Mouse (Mus musculus): ENCODE measurements around the gene Sox6. TPM values are rescaled to one million over a fixed set of nuclear protein-coding genes. Genes with fewer than 3 reads are reported as not detected.

The Sox6 gene
- polyA plus RNA-seq, 1 experiment from 2014 or later = 51.2 TPM

GRCm38 (mm10) chr7:115953046-115953445 is 85.5 kb downstream of the Sox6 start:
- H3K4me1 ChIP-seq (ENCODE audit: control insufficient read depth, insufficient read depth, low read length) = no peaks in the 10 kb centered on the region
- 83% methylated on average over 3 of the region's 3 CpGs for WGBS
- H3K9ac ChIP-seq (replicated peaks; ENCODE audit: low read depth, low read length) = no peak overlapping the region
- H3K4me3 ChIP-seq (ENCODE audit: low read depth, low read length) = no peak overlapping the region
- H3K4me2 ChIP-seq (ENCODE audit: low read depth, low read length) = no peak overlapping the region
- H3K27me3 ChIP-seq (ENCODE audit: control insufficient read depth, insufficient read depth, low read length) = no peaks in the 10 kb centered on the region
- ATAC-seq (ENCODE audit: low read depth) = no peak
- no peak overlapping the region for H3K27ac ChIP-seq (ENCODE audit: low read depth, low read length)
- H3K9me3 ChIP-seq (ENCODE audit: control insufficient read depth, low read length) = no peaks in the 10 kb centered on the region
- no peaks in the 10 kb centered on the region for H3K36me3 ChIP-seq (ENCODE audit: control insufficient read depth, insufficient read depth, low read length)

- no peaks in the 10 kb centered on the region for H3K9me3 ChIP-seq (ENCODE audit: control insufficient read depth, low read length)
- no peak overlapping the region for H3K4me3 ChIP-seq (ENCODE audit: low read depth, low read length)
- H3K36me3 ChIP-seq (ENCODE audit: control insufficient read depth, insufficient read depth, low read length) = no peaks in the 10 kb centered on the region
- 65% methylated on average over 3 of the region's 3 CpGs for WGBS
- H3K4me2 ChIP-seq (ENCODE audit: low read depth, low read length) = no peak overlapping the region
- H3K27ac ChIP-seq (ENCODE audit: low read depth, low read length) = no peak overlapping the region
- H3K27me3 ChIP-seq (ENCODE audit: control insufficient read depth, insufficient read depth, low read length) = no peaks in the 10 kb centered on the region
- H3K9ac ChIP-seq (replicated peaks; ENCODE audit: low read depth, low read length) = no peak overlapping the region
- H3K4me1 ChIP-seq (ENCODE audit: control insufficient read depth, insufficient read depth, low read length) = no peaks in the 10 kb centered on the region
- ATAC-seq (ENCODE audit: low read depth) = no peak
These were observed 86.4 kb downstream of the Sox6 start for GRCm38 (mm10) chr7:115952235-115952634.

- Histone ChIP-seq H3K4me2 (ENCODE audit: low read depth, low read length) (no peak overlapping the region), H3K4me1 (ENCODE audit: control insufficient read depth, insufficient read depth, low read length) (no peaks in the 10 kb centered on the region), H3K4me3 (ENCODE audit: low read depth, low read length) (no peak overlapping the region), H3K9ac (replicated peaks; ENCODE audit: low read depth, low read length) (no peak overlapping the region), H3K36me3 (ENCODE audit: control insufficient read depth, insufficient read depth, low read length) (no peaks in the 10 kb centered on the region), H3K27me3 (ENCODE audit: control insufficient read depth, insufficient read depth, low read length) (no peaks in the 10 kb centered on the region), H3K27ac (ENCODE audit: low read depth, low read length) (no peak overlapping the region), H3K9me3 (ENCODE audit: control insufficient read depth, low read length) (no peaks in the 10 kb centered on the region)
- 80% methylated on average over 4 of the region's 4 CpGs for WGBS
- ATAC-seq (ENCODE audit: low read depth) = no peak
These were observed 86.9 kb downstream of the Sox6 start for GRCm38 (mm10) chr7:115951689-115952088.

- Histone ChIP-seq H3K4me1 (ENCODE audit: control insufficient read depth, insufficient read depth, low read length) (no peaks in the 10 kb centered on the region), H3K4me3 (ENCODE audit: low read depth, low read length) (no peak overlapping the region), H3K27me3 (ENCODE audit: control insufficient read depth, insufficient read depth, low read length) (no peaks in the 10 kb centered on the region), H3K27ac (ENCODE audit: low read depth, low read length) (no peak overlapping the region), H3K9ac (replicated peaks; ENCODE audit: low read depth, low read length) (no peak overlapping the region), H3K36me3 (ENCODE audit: control insufficient read depth, insufficient read depth, low read length) (no peaks in the 10 kb centered on the region), H3K4me2 (ENCODE audit: low read depth, low read length) (no peak overlapping the region), H3K9me3 (ENCODE audit: control insufficient read depth, low read length) (no peaks in the 10 kb centered on the region)
- 46% methylated on average over 2 of the region's 2 CpGs for whole genome bisulfite sequencing
- no peak for ATAC-seq (ENCODE audit: low read depth)
These were observed 90.7 kb downstream of the Sox6 start for GRCm38 (mm10) chr7:115947916-115948315.

GRCm38 (mm10) chr7:115946559-115946958 is 92.0 kb downstream of the Sox6 start:
- no peak overlapping the region for H3K9ac ChIP-seq (replicated peaks; ENCODE audit: low read depth, low read length)
- 89% methylated on average over 12 of the region's 12 CpGs for WGBS

GRCm38 (mm10) chr7:115945516-115945915 is 93.1 kb downstream of the Sox6 start:
- Histone ChIP-seq H3K4me2 (ENCODE audit: low read depth, low read length) (no peak overlapping the region), H3K9me3 (ENCODE audit: control insufficient read depth, low read length) (no peaks in the 10 kb centered on the region), H3K27ac (ENCODE audit: low read depth, low read length) (no peak overlapping the region), H3K4me1 (ENCODE audit: control insufficient read depth, insufficient read depth, low read length) (no peaks in the 10 kb centered on the region), H3K36me3 (ENCODE audit: control insufficient read depth, insufficient read depth, low read length) (no peaks in the 10 kb centered on the region), H3K27me3 (ENCODE audit: control insufficient read depth, insufficient read depth, low read length) (no peaks in the 10 kb centered on the region), H3K4me3 (ENCODE audit: low read depth, low read length) (no peak overlapping the region), H3K9ac (replicated peaks; ENCODE audit: low read depth, low read length) (no peak overlapping the region)
- WGBS = 84% methylated on average over 4 of the region's 4 CpGs
- ATAC-seq (ENCODE audit: low read depth) = no peak

More at GRCm38 (mm10) chr7:115946559-115946958, 92.0 kb downstream of the Sox6 start:
- no peak overlapping the region for H3K4me3 ChIP-seq (ENCODE audit: low read depth, low read length)
- no peaks in the 10 kb centered on the region for H3K9me3 ChIP-seq (ENCODE audit: control insufficient read depth, low read length)
- no peak overlapping the region for H3K27ac ChIP-seq (ENCODE audit: low read depth, low read length)
- H3K4me1 ChIP-seq (ENCODE audit: control insufficient read depth, insufficient read depth, low read length) = no peaks in the 10 kb centered on the region
- no peak overlapping the region for H3K4me2 ChIP-seq (ENCODE audit: low read depth, low read length)
- H3K27me3 ChIP-seq (ENCODE audit: control insufficient read depth, insufficient read depth, low read length) = no peaks in the 10 kb centered on the region
- ATAC-seq (ENCODE audit: low read depth) = no peak
- H3K36me3 ChIP-seq (ENCODE audit: control insufficient read depth, insufficient read depth, low read length) = no peaks in the 10 kb centered on the region

GRCm38 (mm10) chr7:115944250-115944649 is 94.3 kb downstream of the Sox6 start:
- Histone ChIP-seq H3K27me3 (ENCODE audit: control insufficient read depth, insufficient read depth, low read length) (no peaks in the 10 kb centered on the region), H3K27ac (ENCODE audit: low read depth, low read length) (no peak overlapping the region), H3K9ac (replicated peaks; ENCODE audit: low read depth, low read length) (no peak overlapping the region), H3K4me3 (ENCODE audit: low read depth, low read length) (no peak overlapping the region), H3K36me3 (ENCODE audit: control insufficient read depth, insufficient read depth, low read length) (no peaks in the 10 kb centered on the region), H3K9me3 (ENCODE audit: control insufficient read depth, low read length) (no peaks in the 10 kb centered on the region), H3K4me1 (ENCODE audit: control insufficient read depth, insufficient read depth, low read length) (no peaks in the 10 kb centered on the region), H3K4me2 (ENCODE audit: low read depth, low read length) (no peak overlapping the region)
- ATAC-seq (ENCODE audit: low read depth) = no peak
- 40% methylated on average over 5 of the region's 5 CpGs for WGBS

GRCm38 (mm10) chr7:115941766-115942165 is 96.8 kb downstream of the Sox6 start:
- Histone ChIP-seq H3K4me2 (ENCODE audit: low read depth, low read length) (no peak overlapping the region), H3K4me3 (ENCODE audit: low read depth, low read length) (no peak overlapping the region), H3K9ac (replicated peaks; ENCODE audit: low read depth, low read length) (no peak overlapping the region), H3K36me3 (ENCODE audit: control insufficient read depth, insufficient read depth, low read length) (no peaks in the 10 kb centered on the region), H3K9me3 (ENCODE audit: control insufficient read depth, low read length) (no peaks in the 10 kb centered on the region), H3K27ac (ENCODE audit: low read depth, low read length) (no peak overlapping the region), H3K27me3 (ENCODE audit: control insufficient read depth, insufficient read depth, low read length) (no peaks in the 10 kb centered on the region), H3K4me1 (ENCODE audit: control insufficient read depth, insufficient read depth, low read length) (no peaks in the 10 kb centered on the region)
- ATAC-seq (ENCODE audit: low read depth) = no peak
- WGBS = 36% methylated on average over 6 of the region's 6 CpGs

- Histone ChIP-seq H3K36me3 (ENCODE audit: control insufficient read depth, insufficient read depth, low read length) (no peaks in the 10 kb centered on the region), H3K4me3 (ENCODE audit: low read depth, low read length) (no peak overlapping the region), H3K27ac (ENCODE audit: low read depth, low read length) (no peak overlapping the region), H3K4me1 (ENCODE audit: control insufficient read depth, insufficient read depth, low read length) (no peaks in the 10 kb centered on the region), H3K4me2 (ENCODE audit: low read depth, low read length) (no peak overlapping the region), H3K9me3 (ENCODE audit: control insufficient read depth, low read length) (no peaks in the 10 kb centered on the region), H3K9ac (replicated peaks; ENCODE audit: low read depth, low read length) (no peak overlapping the region), H3K27me3 (ENCODE audit: control insufficient read depth, insufficient read depth, low read length) (no peaks in the 10 kb centered on the region)
- ATAC-seq (ENCODE audit: low read depth) = no peak
- 82% methylated on average over 5 of the region's 5 CpGs for WGBS
These were observed 99.3 kb downstream of the Sox6 start for GRCm38 (mm10) chr7:115939292-115939691.

GRCm38 (mm10) chr7:115936908-115937307 is 101.7 kb downstream of the Sox6 start:
- H3K4me3 ChIP-seq (ENCODE audit: low read depth, low read length) = no peak overlapping the region
- no peak for ATAC-seq (ENCODE audit: low read depth)
- H3K4me2 ChIP-seq (ENCODE audit: low read depth, low read length) = no peak overlapping the region
- 83% methylated on average over 1 of the region's 1 CpGs for WGBS
- no peaks in the 10 kb centered on the region for H3K4me1 ChIP-seq (ENCODE audit: control insufficient read depth, insufficient read depth, low read length)
- H3K9me3 ChIP-seq (ENCODE audit: control insufficient read depth, low read length) = no peaks in the 10 kb centered on the region
- H3K9ac ChIP-seq (replicated peaks; ENCODE audit: low read depth, low read length) = no peak overlapping the region
- no peak overlapping the region for H3K27ac ChIP-seq (ENCODE audit: low read depth, low read length)
- no peaks in the 10 kb centered on the region for H3K27me3 ChIP-seq (ENCODE audit: control insufficient read depth, insufficient read depth, low read length)
- H3K36me3 ChIP-seq (ENCODE audit: control insufficient read depth, insufficient read depth, low read length) = no peaks in the 10 kb centered on the region
